Mouse (Mus musculus) thymus, adult 2 months (tissue): Measurements from ENCODE around the gene Sptb.

ENCODE experiments used
- CTCF ChIP-seq: fragments of 200-500 bp; IDR thresholded peaks from 2 replicates; pipeline ENCODE4 v1.5.1; 2012; ENCODE audit warnings: mild to moderate bottlenecking, control low read depth, low read length, moderate library complexity, borderline replicate concordance; ENCODE audit not compliant: control insufficient read depth, poor library complexity, insufficient read depth; ENCODE audit errors: extremely low read depth
- POLR2A ChIP-seq: fragments of 200-500 bp; IDR thresholded peaks from 2 replicates; pipeline ENCODE4 v1.6.1; 2012; ENCODE audit warnings: mild to moderate bottlenecking, low read length, control low read depth, moderate library complexity; ENCODE audit not compliant: control insufficient read depth, poor library complexity, insufficient read depth; ENCODE audit errors: extremely low read depth

DNA sequence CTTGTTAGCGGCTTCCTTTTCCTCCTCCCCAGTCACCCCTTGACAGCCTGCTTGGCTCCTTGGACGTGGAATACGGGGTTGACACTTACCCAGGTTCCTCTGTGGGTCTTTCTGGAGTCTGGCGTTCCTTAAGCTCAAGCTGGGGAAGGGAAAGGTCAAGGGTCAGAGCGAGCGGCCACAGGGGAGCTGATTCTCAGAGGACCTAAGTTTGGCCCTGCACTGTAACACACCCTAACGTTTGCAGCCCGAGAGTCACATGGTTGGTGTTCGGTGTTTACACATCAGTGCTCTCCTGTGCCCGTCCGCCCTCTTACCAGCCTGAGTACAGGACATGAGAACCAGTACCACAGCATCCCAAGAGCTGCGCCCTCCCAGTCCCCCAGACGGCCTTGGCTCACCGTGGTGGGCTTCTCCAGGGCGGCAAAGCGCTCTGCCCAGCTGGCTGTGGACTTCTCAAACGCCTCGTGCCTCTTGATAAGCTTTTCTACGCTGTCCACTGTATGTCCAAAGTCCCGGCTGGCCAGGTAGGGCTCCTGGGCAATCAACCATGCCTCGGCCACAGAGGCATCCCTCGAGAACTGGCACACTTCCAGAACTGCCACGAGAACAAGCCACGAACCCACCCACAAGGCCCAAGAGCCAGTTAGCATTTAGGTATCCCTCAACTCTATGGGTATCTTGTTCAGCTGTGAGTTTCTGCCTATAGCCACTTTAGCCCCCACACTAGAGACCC, 112.0 kb downstream of the Sptb start:
- TF ChIP-seq CTCF (no peak), POLR2A (no peak)
